Mouse (Mus musculus) 3134 (cell line): Measurements from ENCODE around the gene Zfp747.
A peak's percentile ranks its signal among the peaks of the same experiment; 100 is the strongest.
"Not testable (repeated sequence)": the region's sequence is repeated elsewhere in the genome, so short reads cannot be mapped to it uniquely, and the experiment has no call there.

ENCODE experiments used
- DNase-seq: peaks from one replicate; pipeline ENCODE4 v3.0.0-alpha.2; 2011; ENCODE audit warnings: low spot score; ENCODE audit not compliant: insufficient read length; ENCODE audit errors: extremely low read depth

Zfp747 gene

GRCm38 (mm10) chr7:127375271-127376245 is at the start of gene Zfp747:
Zfp747 (minus strand) TSS chr7:127376050.
- peak; percentile 81 for DNase-seq

- no peak for DNase-seq
These were observed 49.4 kb upstream of the Zfp747 start for GRCm38 (mm10) chr7:127425291-127425690.

GRCm38 (mm10) chr7:127422247-127422646 is 46.4 kb upstream of the Zfp747 start:
- no peak for DNase-seq

GRCm38 (mm10) chr7:127421388-127422191 is 45.7 kb upstream of the Zfp747 start, which contains the start of gene Zfp688:
Zfp688 (minus strand) TSS chr7:127422068.
- DNase-seq, result peak; percentile 92

- DNase-seq, result no peak
These were observed 35.6 kb upstream of the Zfp747 start for GRCm38 (mm10) chr7:127411418-127411817.

- peak; percentile 83 for DNase-seq
These were observed 30.4 kb upstream of the Zfp747 start, which contains the start of gene Zfp764 for GRCm38 (mm10) chr7:127406002-127406987. Zfp764 (minus strand) TSS chr7:127406822.

- DNase-seq, result not testable (repeated sequence)
These were observed 28.3 kb upstream of the Zfp747 start for GRCm38 (mm10) chr7:127404101-127404500.

- DNase-seq, result no peak
These were observed 27.1 kb upstream of the Zfp747 start for GRCm38 (mm10) chr7:127402980-127403379.

GRCm38 (mm10) chr7:127400355-127400754 is 24.5 kb upstream of the Zfp747 start:
- DNase-seq, result no peak

GRCm38 (mm10) chr7:127393944-127394333 is 18.1 kb upstream of the Zfp747 start:
- no peak for DNase-seq

GRCm38 (mm10) chr7:127393157-127393943 is 17.5 kb upstream of the Zfp747 start, which contains the start of gene E430018J23Rik:
E430018J23Rik (minus strand) TSS chr7:127393629.
- peak; percentile 72 for DNase-seq

GRCm38 (mm10) chr7:127392251-127392824 is 16.5 kb upstream of the Zfp747 start:
- DNase-seq, result no peak

- no peak for DNase-seq
These were observed 15.7 kb upstream of the Zfp747 start for GRCm38 (mm10) chr7:127391538-127391937.

- DNase-seq, result no peak
These were observed 14.5 kb upstream of the Zfp747 start for GRCm38 (mm10) chr7:127390306-127390705.

- DNase-seq, result not testable (repeated sequence)
These were observed 12.4 kb upstream of the Zfp747 start for GRCm38 (mm10) chr7:127388201-127388600.

- peak; percentile 68 for DNase-seq
These were observed 11.0 kb upstream of the Zfp747 start, which contains the start of gene 9130019O22Rik for GRCm38 (mm10) chr7:127386641-127387392. 9130019O22Rik (minus strand) TSS chr7:127387166.

GRCm38 (mm10) chr7:127385560-127385959 is 9.7 kb upstream of the Zfp747 start:
- not testable (repeated sequence) for DNase-seq
